Mouse (Mus musculus): ENCODE measurements around the gene Gmps. TPM values are rescaled to one million over a fixed set of nuclear protein-coding genes. Genes with fewer than 3 reads are reported as not detected.
A peak's percentile ranks its signal among the peaks of the same experiment; 100 is the strongest.

Gene Gmps
- total RNA-seq (2015; ENCODE audit: low replicate concordance) (12.3 and 13.4 TPM in 2 replicates), total RNA-seq (2017; ENCODE audit: low replicate concordance) (13.8 and 15.9 TPM in 2 replicates)

- ATAC-seq (replicated peaks; ENCODE audit: low FRiP score, poor library complexity, severe bottlenecking): peak; percentile 98
These were observed at the start of gene Gmps for GRCm38 (mm10) chr3:63975955-63976908. TSS of gene Gmps (plus strand) at chr3:63976106.

GRCm38 (mm10) chr3:63928878-63929859 is 46.7 kb upstream of the Gmps start, which contains the start of gene E130311K13Rik:
TSS of gene E130311K13Rik (minus strand) at chr3:63929472.
- peak; percentile 94 for ATAC-seq (replicated peaks; ENCODE audit: low FRiP score, poor library complexity, severe bottlenecking)

GRCm38 (mm10) chr3:63938928-63939327 is 37.0 kb upstream of the Gmps start:
- no peak for ATAC-seq (replicated peaks; ENCODE audit: low FRiP score, poor library complexity, severe bottlenecking)

- ATAC-seq (replicated peaks; ENCODE audit: low FRiP score, poor library complexity, severe bottlenecking): no peak
These were observed 34.6 kb upstream of the Gmps start for GRCm38 (mm10) chr3:63941204-63941850.

GRCm38 (mm10) chr3:63949837-63950236 is 26.1 kb upstream of the Gmps start:
- no peak for ATAC-seq (replicated peaks; ENCODE audit: low FRiP score, poor library complexity, severe bottlenecking)

GRCm38 (mm10) chr3:63963421-63964099 is 12.3 kb upstream of the Gmps start:
- no peak for ATAC-seq (replicated peaks; ENCODE audit: low FRiP score, poor library complexity, severe bottlenecking)

- peak; percentile 93 for ATAC-seq (replicated peaks; ENCODE audit: low FRiP score, poor library complexity, severe bottlenecking)
These were observed 11.6 kb upstream of the Gmps start, which contains the start of gene Slc33a1 for GRCm38 (mm10) chr3:63964100-63964921. TSS of gene Slc33a1 (minus strand) at chr3:63964768.

GRCm38 (mm10) chr3:63964922-63965249 is 11.0 kb upstream of the Gmps start:
- ATAC-seq (replicated peaks; ENCODE audit: low FRiP score, poor library complexity, severe bottlenecking): no peak

GRCm38 (mm10) chr3:63965929-63966328 is 10.0 kb upstream of the Gmps start:
- ATAC-seq (replicated peaks; ENCODE audit: low FRiP score, poor library complexity, severe bottlenecking): no peak

GRCm38 (mm10) chr3:63977895-63978294 is 2.0 kb downstream of the Gmps start:
- no peak for ATAC-seq (replicated peaks; ENCODE audit: low FRiP score, poor library complexity, severe bottlenecking)

- ATAC-seq (replicated peaks; ENCODE audit: low FRiP score, poor library complexity, severe bottlenecking): no peak
These were observed 10.8 kb downstream of the Gmps start for GRCm38 (mm10) chr3:63986656-63987055.

GRCm38 (mm10) chr3:63988722-63989440 is 13.0 kb downstream of the Gmps start:
- no peak for ATAC-seq (replicated peaks; ENCODE audit: low FRiP score, poor library complexity, severe bottlenecking)

- ATAC-seq (replicated peaks; ENCODE audit: low FRiP score, poor library complexity, severe bottlenecking): no peak
These were observed 45.5 kb downstream of the Gmps start for GRCm38 (mm10) chr3:64021436-64021835.

GRCm38 (mm10) chr3:64021867-64022266 is 46.0 kb downstream of the Gmps start:
- ATAC-seq (replicated peaks; ENCODE audit: low FRiP score, poor library complexity, severe bottlenecking): no peak

GRCm38 (mm10) chr3:64029846-64030245 is 53.9 kb downstream of the Gmps start:
- ATAC-seq (replicated peaks; ENCODE audit: low FRiP score, poor library complexity, severe bottlenecking): no peak

GRCm38 (mm10) chr3:64038136-64038841 is 62.4 kb downstream of the Gmps start:
- ATAC-seq (replicated peaks; ENCODE audit: low FRiP score, poor library complexity, severe bottlenecking): no peak

All from erythroid progenitor cell, adult 5-6 weeks (primary cell).